Mouse (Mus musculus): ENCODE data around the gene Ccnl2.

Gene Ccnl2

DNA sequence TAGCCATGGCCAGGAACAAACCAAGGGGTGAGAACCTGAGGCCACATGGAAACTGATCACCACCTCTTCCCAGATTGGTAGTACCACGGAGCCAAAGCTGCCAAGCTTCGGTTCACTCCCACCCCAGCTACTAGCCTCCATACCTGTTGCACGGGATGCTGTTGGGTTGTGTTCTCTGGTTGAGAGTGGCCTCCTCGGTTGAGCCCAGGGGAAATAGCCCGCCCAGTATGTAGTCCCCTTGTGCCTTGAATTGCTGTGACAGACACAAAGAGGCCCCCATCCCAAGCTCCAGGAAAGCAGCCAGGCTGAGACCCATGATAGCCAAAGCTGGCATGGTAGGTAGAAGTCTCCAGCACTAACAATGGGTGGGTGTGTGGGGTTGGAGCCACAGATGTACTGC lies 50.7 kb downstream of the Ccnl2 start, which contains the start of gene Tas1r3:
TSS of gene Tas1r3 (minus strand) at position 362 of the 400 bp plus-strand sequence.
- DNase-seq (ENCODE audit: extremely low read depth, low read depth), result no peak

DNA sequence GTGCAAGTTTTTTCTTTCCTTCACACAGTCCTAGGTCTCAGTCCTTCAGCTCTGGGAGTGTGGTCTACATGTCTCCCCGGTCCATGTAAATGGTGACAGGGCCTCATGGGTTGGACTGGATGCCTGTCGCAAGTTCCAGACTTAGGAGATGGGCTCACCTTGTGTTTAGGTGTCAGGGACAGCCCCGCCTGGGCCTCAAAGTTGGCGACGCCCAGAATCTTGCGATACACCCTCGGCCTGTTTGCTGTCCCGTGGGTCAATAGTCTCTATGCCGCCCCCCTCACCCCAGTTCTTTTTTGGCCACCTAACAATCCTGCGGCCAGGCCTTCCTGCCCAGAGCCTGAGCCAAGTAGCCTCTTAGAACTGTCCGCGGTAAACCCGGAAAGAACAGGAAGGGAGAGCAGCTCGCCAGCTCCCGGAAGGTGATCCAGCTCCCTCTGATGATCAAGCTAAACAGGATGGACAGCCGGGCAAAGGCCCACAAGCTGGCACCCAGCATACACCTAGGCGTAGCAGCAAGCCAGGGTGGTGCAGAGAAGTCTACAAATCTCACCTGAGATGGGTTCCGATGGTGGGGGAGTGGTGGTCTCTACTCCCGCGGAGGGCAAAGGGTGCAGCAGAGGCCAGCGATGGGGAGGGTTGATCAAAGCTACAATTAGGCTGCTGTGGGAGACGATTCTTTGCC lies 56.5 kb downstream of the Ccnl2 start:
- no peak for DNase-seq (ENCODE audit: extremely low read depth, low read depth)

DNA sequence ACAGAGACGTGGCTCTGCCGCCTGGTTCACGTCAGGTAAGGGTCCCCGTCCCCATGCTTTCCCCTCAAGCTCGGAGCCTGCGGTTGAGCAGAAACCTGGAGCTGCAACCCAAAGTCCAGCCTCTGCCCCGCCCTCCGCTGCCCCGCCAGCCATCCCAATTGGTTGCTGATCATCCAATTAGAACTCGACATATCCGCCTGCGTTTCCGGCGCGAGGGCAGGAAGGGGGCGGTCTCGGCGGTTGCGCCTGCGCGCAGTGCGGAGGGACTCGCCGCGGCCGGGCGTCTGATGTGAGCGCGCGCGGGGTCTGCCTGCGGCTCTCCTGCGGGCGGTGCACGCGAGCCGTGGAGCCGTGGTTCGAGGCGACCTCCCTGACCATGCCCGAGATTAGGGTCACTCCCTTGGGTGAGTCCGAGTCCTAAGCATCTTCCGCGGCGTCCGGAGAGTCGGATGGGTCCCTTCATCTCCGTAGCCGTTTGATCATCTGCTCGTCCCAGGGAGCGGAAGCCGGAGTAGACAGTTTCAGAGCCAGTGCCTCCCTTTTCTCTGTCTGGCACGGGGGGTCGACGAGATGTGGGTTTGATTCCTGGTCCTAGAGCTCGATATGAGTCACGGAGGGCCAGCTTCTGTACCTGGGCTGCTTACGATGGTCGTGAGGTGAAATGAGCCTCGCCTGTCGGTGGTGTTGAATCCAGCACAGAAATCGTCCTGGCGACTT lies 57.2 kb downstream of the Ccnl2 start, which contains the start of the genes Cptp and Ints11:
TSS of gene Cptp (minus strand) at position 124 of the 717 bp plus-strand sequence.
TSS of gene Ints11 (plus strand) at position 230 of the 717 bp plus-strand sequence.
- DNase-seq (ENCODE audit: extremely low read depth, low read depth), result peak; percentile 88

DNA sequence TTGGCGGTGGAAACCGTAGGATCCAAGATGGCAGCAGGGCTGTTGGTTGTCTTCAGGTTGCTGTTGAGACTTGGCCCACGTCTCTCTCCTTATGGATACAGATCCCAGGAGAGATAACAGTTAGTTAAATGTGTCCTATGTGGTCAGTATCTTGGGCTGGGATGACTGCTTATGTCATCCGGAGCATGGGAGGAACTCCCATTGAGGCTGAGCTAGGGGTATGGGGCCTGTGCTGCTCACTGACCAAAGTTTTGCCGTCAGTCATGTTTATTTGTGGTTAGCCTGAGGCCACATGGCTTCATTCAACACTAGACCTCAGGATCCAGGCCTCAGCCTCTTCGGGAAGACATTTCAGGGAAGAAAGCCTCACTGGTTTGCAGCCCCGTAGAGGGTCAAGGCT lies 59.1 kb downstream of the Ccnl2 start:
- no peak for DNase-seq (ENCODE audit: extremely low read depth, low read depth)

Measured in MEL-GATA-1-ER (cell line).